Comparison of ENCODE assay signal across 7 mouse cellular contexts in genomic region chr10:28076036-28076855, GRCm38 (mm10). TPM values are rescaled to one million over a fixed set of nuclear protein-coding genes. Genes with fewer than 3 reads are reported as not detected.
DNase-seq lines count a peak whose midpoint lies in the region; ATAC-seq and TF ChIP-seq lines count a peak whose summit lies in the region.

No protein-coding gene starts in this region.

- DNase-seq in ES-CJ7 (ENCODE audit: low read depth, low spot score) (peak; percentile 49), ZHBTc4 (ENCODE audit: low read depth, low spot score) (peak; percentile 62)
- peak; percentile 63 for DNase-seq in hindbrain, embryonic 11.5 days (ENCODE audit: low spot score)
- peak; percentile 71 for DNase-seq in limb, embryonic 10.5 days (ENCODE audit: low spot score)
- peak; percentile 64 for DNase-seq in stomach, postnatal 0 days (ENCODE audit: low spot score)

- H3K27me3 ChIP-seq in forebrain, embryonic 16.5 days (replicated peaks; ENCODE audit: control insufficient read depth, insufficient read depth, low read length): no peaks in the 10 kb centered on the region
- no peaks in the 10 kb centered on the region for H3K27me3 ChIP-seq in hindbrain, embryonic 11.5 days (ENCODE audit: control insufficient read depth, insufficient read depth, low read length)
- no peaks in the 10 kb centered on the region for H3K27me3 ChIP-seq in limb, embryonic 10.5 days (ENCODE audit: low read depth, poor library complexity, severe bottlenecking)
- no peaks in the 10 kb centered on the region for H3K27me3 ChIP-seq in midbrain, embryonic 12.5 days
- H3K27me3 ChIP-seq in stomach, postnatal 0 days (ENCODE audit: control insufficient read depth, insufficient read depth, low read length): no peaks in the 10 kb centered on the region

- TF ChIP-seq CTCF in stomach, postnatal 0 days (IDR thresholded peaks at IDR 0.05; ENCODE audit: low read depth): peak; percentile 47

- H3K4me3 ChIP-seq in forebrain, embryonic 16.5 days (replicated peaks; ENCODE audit: low read length): peak overlapping the region; percentile 70
- H3K4me3 ChIP-seq in hindbrain, embryonic 11.5 days (ENCODE audit: low read depth, low read length): peak overlapping the region; percentile 68
- H3K4me3 ChIP-seq in limb, embryonic 10.5 days: peak overlapping the region; percentile 82
- peak overlapping the region; percentile 60 for H3K4me3 ChIP-seq in midbrain, embryonic 12.5 days
- H3K4me3 ChIP-seq in stomach, postnatal 0 days (ENCODE audit: low read depth, low read length): peak overlapping the region; percentile 86

- no peaks in the 10 kb centered on the region for H3K9me3 ChIP-seq in forebrain, embryonic 16.5 days (ENCODE audit: control insufficient read depth, low read length)
- no peaks in the 10 kb centered on the region for H3K9me3 ChIP-seq in hindbrain, embryonic 11.5 days (ENCODE audit: control insufficient read depth, low read length)
- H3K9me3 ChIP-seq in limb, embryonic 10.5 days (replicated peaks): no peaks in the 10 kb centered on the region
- no peaks in the 10 kb centered on the region for H3K9me3 ChIP-seq in midbrain, embryonic 12.5 days
- H3K9me3 ChIP-seq in stomach, postnatal 0 days (ENCODE audit: control insufficient read depth, low read length): no peaks in the 10 kb centered on the region

- H3K36me3 ChIP-seq in forebrain, embryonic 16.5 days (ENCODE audit: control insufficient read depth, insufficient read depth): no peaks in the 10 kb centered on the region
- H3K36me3 ChIP-seq in hindbrain, embryonic 11.5 days (ENCODE audit: control insufficient read depth, insufficient read depth, low read length): no peaks in the 10 kb centered on the region
- H3K36me3 ChIP-seq in limb, embryonic 10.5 days: no peaks in the 10 kb centered on the region
- H3K36me3 ChIP-seq in midbrain, embryonic 12.5 days: no peaks in the 10 kb centered on the region
- H3K36me3 ChIP-seq in stomach, postnatal 0 days (ENCODE audit: control insufficient read depth, insufficient read depth, low read length): no peaks in the 10 kb centered on the region

- H3K9ac ChIP-seq in forebrain, embryonic 16.5 days (replicated peaks; ENCODE audit: low read depth, low read length): peak overlapping the region; percentile 91
- peak overlapping the region; percentile 88 for H3K9ac ChIP-seq in hindbrain, embryonic 11.5 days (ENCODE audit: low read depth, low read length)
- peak overlapping the region; percentile 69 for H3K9ac ChIP-seq in midbrain, embryonic 12.5 days (replicated peaks)
- peak overlapping the region; percentile 91 for H3K9ac ChIP-seq in stomach, postnatal 0 days (ENCODE audit: low read length)

- ATAC-seq in forebrain, embryonic 16.5 days: no peak
- no peak for ATAC-seq in hindbrain, embryonic 11.5 days (ENCODE audit: low FRiP score)
- ATAC-seq in midbrain, embryonic 12.5 days (ENCODE audit: low FRiP score, low read depth): no peak
- peak; percentile 15; the same call in 1 of the 2 replicates for ATAC-seq in stomach, postnatal 0 days (ENCODE audit: low FRiP score, low TSS enrichment)

- H3K4me2 ChIP-seq in forebrain, embryonic 16.5 days (ENCODE audit: low read length): peak overlapping the region; percentile 87
- H3K4me2 ChIP-seq in hindbrain, embryonic 11.5 days (replicated peaks; ENCODE audit: low read depth, low read length): peak overlapping the region; percentile 59
- peak overlapping the region; percentile 91 for H3K4me2 ChIP-seq in midbrain, embryonic 12.5 days (replicated peaks)
- H3K4me2 ChIP-seq in stomach, postnatal 0 days (replicated peaks; ENCODE audit: low read depth): peak overlapping the region; percentile 82

- H3K4me1 ChIP-seq in forebrain, embryonic 16.5 days (replicated peaks; ENCODE audit: control insufficient read depth, insufficient read depth, low read length): peaks cover 14% of the 10 kb centered on the region
- H3K4me1 ChIP-seq in hindbrain, embryonic 11.5 days (replicated peaks; ENCODE audit: control insufficient read depth, insufficient read depth, low read length): no peaks in the 10 kb centered on the region
- H3K4me1 ChIP-seq in limb, embryonic 10.5 days: peaks cover 23% of the 10 kb centered on the region
- 0 out of 2 replicates have a peak, but pooled peaks cover 6% of the 10 kb centered on the region for H3K4me1 ChIP-seq in midbrain, embryonic 12.5 days
- H3K4me1 ChIP-seq in stomach, postnatal 0 days (replicated peaks; ENCODE audit: control insufficient read depth, insufficient read depth): no peaks in the 10 kb centered on the region

- WGBS in forebrain, embryonic 16.5 days: 1% methylated on average over 30 of the region's 30 CpGs
- 3% methylated on average over 30 of the region's 30 CpGs for WGBS in hindbrain, embryonic 11.5 days
- WGBS in limb, embryonic 10.5 days: 4% methylated on average over 30 of the region's 30 CpGs
- WGBS in midbrain, embryonic 12.5 days: 2% methylated on average over 30 of the region's 30 CpGs
- 3% methylated on average over 30 of the region's 30 CpGs for WGBS in stomach, postnatal 0 days

- peak overlapping the region; percentile 42; the same call in 1 of the 2 replicates for H3K27ac ChIP-seq in forebrain, embryonic 16.5 days (ENCODE audit: low read length)
- H3K27ac ChIP-seq in hindbrain, embryonic 11.5 days (ENCODE audit: low read depth, low read length): no peak overlapping the region
- peak overlapping the region; percentile 97 for H3K27ac ChIP-seq in limb, embryonic 10.5 days
- H3K27ac ChIP-seq in midbrain, embryonic 12.5 days (replicated peaks): peak overlapping the region; percentile 87; the same call in 1 of the 2 replicates
- peak overlapping the region; percentile 95 for H3K27ac ChIP-seq in stomach, postnatal 0 days (replicated peaks)

- TF ChIP-seq EP300 in stomach, postnatal 0 days (optimal IDR thresholded peaks at IDR 0.05): no peak

RNA-seq across cellular contexts. Expression of gene Ptprk, which starts 1.6 kb away (rescaled TPM):
- polyA plus RNA-seq in forebrain, embryonic 16.5 days (2015; fragmentation: Nextera tagmentation; extraction: Ambion mirVana): 42.0 and 43.7 TPM in 2 replicates
- 23.2 and 29.6 TPM in 2 replicates for polyA plus RNA-seq in hindbrain, embryonic 11.5 days (2014; fragmentation: Nextera tagmentation; extraction: Ambion mirVana)
- polyA plus RNA-seq in limb, embryonic 10.5 days (2016; fragmentation: Nextera tagmentation; extraction: Ambion mirVana): 46.2 and 55.9 TPM in 2 replicates
- 21.4 and 22.3 TPM in 2 replicates for polyA plus RNA-seq in midbrain, embryonic 12.5 days (2016; fragmentation: Nextera tagmentation; extraction: Ambion mirVana)
- polyA plus RNA-seq in stomach, postnatal 0 days (2015; fragmentation: Nextera tagmentation; extraction: Ambion mirVana): 26.9 and 27.1 TPM in 2 replicates
